Mouse (Mus musculus): Measurements from ENCODE around the gene Zbtb20.

Gene Zbtb20

GRCm38 (mm10) chr16:43400949-43401348 is 525.3 kb downstream of the Zbtb20 start:
- DNase-seq, result no peak

DNA sequence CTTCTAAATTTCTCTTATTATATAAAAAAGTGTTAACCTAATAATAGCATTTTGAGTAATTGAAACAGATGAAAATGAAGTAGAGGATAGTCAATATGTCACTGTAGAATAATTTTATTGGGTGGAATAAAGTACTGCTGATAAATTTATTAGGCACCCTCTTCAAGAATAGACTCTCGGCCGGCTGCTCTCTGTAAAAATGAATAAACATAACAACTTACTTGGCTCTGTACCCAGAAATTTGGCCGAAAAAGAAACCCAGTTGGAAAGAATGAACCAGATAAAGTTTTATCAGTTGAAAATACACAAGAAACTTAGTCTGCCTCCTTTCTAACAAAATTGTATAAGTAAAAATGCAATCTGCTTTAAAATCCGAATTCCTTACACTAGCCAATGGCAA is 527.2 kb downstream of the Zbtb20 start:
- DNase-seq, result no peak

- DNase-seq, result no peak
Observed at GRCm38 (mm10) chr16:43405089-43405488, 529.4 kb downstream of the Zbtb20 start.

DNA sequence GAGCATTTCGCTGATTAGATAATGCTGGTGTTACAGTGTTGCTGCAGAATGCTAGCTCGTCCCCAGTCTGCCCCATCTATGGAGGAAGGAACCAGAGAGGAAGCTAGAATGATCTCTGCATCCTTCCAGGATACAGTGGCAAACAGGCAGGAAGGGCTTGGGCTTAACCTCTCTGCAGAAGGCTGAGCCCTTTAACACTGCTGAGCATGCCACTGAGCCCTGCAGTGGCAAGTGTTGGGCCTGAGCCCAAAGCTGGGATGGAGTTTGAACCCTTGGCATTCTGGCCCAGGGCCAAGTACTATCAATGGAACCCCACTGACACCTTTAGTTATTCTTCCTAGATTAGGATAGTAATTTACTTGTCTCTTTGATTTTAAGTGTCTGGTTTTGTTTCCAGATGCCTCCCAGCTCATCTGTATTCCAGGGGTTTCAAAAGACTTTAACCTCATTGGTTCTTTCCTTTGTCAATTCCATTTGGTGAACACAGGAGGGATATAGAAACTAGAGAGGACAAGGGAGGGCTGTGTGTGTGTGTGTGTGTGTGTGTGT is 532.0 kb downstream of the Zbtb20 start:
- DNase-seq, result no peak

GRCm38 (mm10) chr16:43408622-43409021 is 532.9 kb downstream of the Zbtb20 start:
- DNase-seq, result no peak

- no peak for DNase-seq
Observed at GRCm38 (mm10) chr16:43409108-43409909, 533.6 kb downstream of the Zbtb20 start.

DNA sequence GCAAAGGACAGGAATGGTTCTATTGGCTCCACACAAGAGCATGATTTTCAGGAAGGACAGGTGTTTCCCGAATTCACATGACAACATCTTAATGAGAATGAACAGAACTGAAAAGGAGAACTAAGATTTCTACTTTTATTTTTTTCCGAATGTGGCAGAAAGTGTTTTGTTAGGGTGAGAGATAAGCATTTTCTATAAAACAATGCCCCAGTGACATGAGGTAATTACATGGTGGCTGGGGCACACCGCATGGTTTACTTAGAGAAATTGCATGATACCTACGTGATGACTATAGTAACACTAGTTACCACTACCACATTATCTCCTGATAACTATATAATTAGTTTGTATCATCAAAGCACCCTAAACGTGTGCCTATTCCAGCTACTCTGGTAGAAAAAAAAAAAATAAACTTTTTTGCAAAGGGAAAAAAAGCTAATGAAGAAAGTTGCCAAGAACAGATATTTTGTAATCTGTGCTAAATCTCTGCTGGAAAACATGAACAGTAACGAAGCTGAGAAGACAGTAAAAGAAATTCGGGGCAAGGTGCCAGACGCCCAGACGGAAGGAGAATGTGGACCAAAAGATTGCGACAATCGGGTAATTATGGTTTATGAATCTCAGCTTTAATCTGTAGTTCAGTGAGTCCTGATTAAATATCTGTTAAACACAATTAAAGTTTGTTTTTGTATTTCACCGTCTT is 534.4 kb downstream of the Zbtb20 start:
- peak; percentile 53 to 54 for DNase-seq

GRCm38 (mm10) chr16:43410613-43410974 is 534.9 kb downstream of the Zbtb20 start:
- DNase-seq, result no peak

DNA sequence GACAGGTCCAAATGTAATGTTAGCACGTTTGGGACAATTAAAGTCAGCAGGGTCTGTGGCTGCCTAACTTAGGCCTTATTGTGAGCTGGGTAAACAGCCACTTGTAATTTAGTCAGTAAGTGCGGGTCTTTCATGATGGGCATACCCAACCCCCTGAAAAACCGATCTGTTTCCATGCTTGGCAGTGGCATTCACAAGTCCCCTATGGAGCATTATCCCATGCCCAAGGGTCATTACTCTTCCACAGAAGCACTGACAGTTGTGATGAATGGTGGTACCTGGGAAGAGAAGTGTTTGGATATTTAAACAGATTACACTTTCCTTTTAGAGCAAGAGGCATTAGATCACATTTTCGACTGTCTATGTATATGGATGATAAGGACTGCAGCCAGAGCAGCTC is 540.2 kb downstream of the Zbtb20 start:
- no peak for DNase-seq

GRCm38 (mm10) chr16:43419923-43420322 is 544.2 kb downstream of the Zbtb20 start:
- DNase-seq, result no peak

DNA sequence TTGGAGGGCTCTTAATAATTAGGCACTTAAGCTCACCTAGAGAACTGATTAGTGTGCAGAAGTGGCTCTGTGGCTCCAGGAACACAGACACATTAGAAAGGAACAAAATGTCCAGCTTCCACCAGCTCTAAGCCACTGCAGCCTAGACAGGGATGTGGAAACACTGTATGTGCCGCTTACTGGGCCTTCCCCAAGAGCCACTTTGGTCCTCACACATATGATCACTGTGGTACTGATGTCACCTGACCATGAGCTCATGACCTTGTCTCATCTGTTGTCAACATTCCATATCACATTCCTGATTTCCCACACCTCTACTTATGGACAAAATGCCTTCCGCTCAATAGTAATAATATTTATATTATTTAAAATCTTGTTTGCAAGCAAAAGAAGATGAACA is 553.3 kb downstream of the Zbtb20 start:
- DNase-seq, result no peak

DNA sequence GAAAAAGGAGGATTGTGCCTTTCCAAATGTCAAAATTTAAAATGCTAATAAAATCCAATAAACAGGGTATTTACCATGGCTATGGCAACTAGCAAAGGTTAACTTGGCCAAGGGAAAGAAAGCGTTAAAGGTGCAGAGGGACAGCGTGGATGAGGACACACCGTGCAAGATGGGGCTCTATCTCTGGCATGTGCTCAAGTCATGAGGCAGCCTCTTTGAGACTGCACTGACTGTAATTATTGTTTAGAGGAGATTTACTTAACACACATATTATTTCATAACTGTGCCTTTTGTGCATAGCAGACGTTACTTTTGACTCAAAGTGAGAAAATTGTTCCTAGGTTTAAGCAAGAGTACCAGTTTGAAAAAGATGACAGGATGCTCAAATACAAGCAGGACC is 554.3 kb downstream of the Zbtb20 start:
- DNase-seq, result no peak

DNA sequence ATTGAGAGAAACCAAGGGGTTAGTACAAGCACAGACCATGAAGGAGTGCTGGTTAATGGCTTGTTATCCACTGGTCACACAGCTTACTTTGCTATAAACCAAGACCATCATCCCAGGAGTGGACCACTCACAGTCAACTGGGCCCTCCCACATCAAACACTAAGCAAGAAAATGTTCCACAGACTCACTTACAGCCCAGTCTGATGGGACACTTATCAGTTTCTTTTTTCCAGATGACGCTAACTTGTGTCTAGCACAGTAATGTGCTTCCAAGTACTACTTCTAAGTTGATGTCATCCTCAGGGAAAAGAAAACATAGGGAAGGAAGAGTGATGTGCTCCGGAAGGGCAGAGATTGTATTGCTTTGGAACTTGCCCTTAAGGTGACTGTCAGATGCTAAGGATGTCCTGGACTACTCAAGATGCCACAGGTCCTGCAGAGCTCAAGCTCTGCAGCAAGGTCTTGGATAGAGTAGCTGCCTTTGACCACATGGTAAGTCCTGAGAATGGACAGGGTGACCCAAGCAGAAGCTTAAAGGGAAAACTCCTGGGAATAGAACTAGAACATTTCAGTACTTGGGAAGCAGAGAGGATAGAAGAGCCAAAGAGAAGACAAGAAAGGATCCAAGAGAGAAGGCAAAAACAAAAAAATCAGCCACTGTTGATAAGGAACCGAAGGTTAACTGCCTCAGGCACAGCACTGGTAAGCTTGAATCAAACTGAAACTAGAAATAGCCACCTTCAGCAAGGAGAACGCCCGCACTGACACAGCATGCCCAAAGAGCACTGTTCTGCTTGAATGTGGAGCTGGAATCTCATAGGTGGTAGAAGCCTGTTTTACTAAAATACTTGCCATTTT is 556.1 kb downstream of the Zbtb20 start:
- DNase-seq, result no peak

- peak in 1 of 2 experiments; percentile 12 for DNase-seq
Observed at GRCm38 (mm10) chr16:43434941-43435340, 559.3 kb downstream of the Zbtb20 start.

DNA sequence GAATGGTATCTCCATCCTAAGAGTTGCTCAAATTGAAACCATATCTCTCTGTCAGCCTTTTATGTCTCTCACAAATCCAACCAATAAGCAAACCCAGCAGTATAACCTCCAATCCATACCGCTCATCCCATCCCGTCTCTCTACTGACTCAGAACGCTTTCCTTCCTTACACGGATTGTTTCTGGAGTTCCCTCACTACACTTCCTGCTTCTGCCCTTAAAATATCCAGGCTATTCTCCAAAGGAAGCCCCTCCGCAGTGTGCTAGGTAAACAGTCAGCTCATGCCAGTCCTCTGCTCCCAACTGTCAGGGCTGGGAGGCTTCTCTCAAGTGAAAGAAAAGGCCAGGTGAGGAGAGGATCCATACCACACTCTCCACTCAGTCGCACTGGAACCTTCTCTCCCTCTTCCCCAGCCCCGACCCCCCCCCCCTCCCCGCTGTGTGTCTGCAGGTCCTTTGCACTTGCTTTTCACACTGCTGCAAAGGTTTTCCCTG is 563.2 kb downstream of the Zbtb20 start:
- no peak for DNase-seq

GRCm38 (mm10) chr16:43441392-43441791 is 565.7 kb downstream of the Zbtb20 start:
- DNase-seq, result no peak

DNA sequence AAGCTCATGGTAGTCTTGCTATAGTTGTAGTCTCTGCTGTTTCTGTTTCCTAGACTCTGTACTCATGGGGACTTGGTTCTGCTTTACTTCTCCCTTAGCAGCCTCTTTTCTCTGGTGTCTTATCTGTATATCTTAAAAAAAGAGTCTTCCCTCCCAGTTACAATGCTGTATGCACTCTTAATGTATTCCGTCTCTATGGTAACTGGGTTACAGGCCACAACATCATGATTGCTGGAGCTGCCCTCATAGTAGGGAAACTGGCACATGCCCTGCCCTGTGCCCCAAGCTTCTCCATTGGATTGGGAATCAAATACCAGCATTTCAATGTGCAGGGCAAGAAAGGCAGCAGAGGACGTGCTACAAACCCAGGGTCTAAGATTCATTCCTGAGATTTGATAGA is 567.4 kb downstream of the Zbtb20 start:
- DNase-seq, result no peak

GRCm38 (mm10) chr16:43448141-43448981 is 572.7 kb downstream of the Zbtb20 start:
- no peak for DNase-seq

DNA sequence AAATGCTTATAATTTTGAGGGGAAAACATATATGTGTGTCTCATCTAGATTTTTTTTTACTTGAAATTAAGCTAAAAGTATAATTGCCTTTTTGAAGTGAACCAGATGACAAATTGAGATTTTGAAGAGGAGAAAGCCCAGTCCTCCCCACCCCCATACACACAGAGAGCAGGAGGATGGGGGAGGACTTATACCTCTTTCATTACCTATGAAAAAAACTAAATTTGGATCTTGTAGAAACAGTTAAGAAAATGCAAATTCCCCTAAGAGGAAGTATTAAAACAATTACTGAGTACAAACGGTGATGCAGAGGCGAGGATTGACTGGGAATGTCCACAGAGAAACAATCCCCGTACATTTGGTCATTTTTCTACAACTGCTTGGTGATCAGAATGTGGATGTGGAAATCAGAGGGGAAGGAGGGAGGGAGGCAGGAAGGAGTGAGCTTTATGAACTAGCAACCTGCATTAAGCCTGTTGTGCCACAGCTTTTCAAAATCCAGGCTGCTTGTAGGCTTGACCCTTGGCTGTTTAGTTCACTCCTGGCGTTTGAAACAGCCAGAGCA is 578.8 kb downstream of the Zbtb20 start:
- no peak for DNase-seq

GRCm38 (mm10) chr16:43456446-43457172 is 580.9 kb downstream of the Zbtb20 start:
- no peak for DNase-seq

DNA sequence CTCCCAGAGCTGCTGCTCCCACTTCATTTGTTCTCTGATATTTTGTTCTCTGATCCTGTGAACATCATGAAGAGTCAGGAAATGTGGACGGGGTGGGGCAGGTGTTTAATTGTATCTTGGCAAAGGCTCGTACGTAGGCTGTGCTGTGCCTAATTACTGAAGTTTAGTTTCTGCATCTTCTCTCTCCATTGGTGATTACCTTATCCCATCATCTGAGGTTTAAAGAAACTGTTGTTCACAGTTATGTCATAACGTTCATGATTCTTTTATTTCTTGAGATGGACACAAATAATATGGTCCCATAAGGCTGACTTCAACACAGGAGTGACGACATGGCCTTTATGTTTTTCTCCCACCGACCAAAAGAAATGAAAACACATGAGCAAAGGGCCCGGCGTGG is 582.1 kb downstream of the Zbtb20 start:
- DNase-seq, result no peak

Measured in lung, adult 18-20 months (tissue).